Mouse (Mus musculus): ENCODE results near the gene Ctns. TPM values are rescaled to one million over a fixed set of nuclear protein-coding genes. Genes with fewer than 3 reads are reported as not detected.

The Ctns gene
- polyA plus RNA-seq, 1 experiment from 2014 or later = 21.5 TPM

GRCm38 (mm10) chr11:73161616-73162015 lies 37.2 kb downstream of the Ctns start:
- Histone ChIP-seq H3K4me3 (no peak overlapping the region), H3K4me1 (peaks cover 9% of the 10 kb centered on the region), H3K27me3 (peaks cover 23% of the 10 kb centered on the region; the same call in 1 of the 2 replicates), H3K27ac (replicated peaks) (no peak overlapping the region), H3K36me3 (no peaks in the 10 kb centered on the region), H3K9ac (replicated peaks) (no peak overlapping the region), H3K4me2 (replicated peaks) (no peak overlapping the region), H3K9me3 (no peaks in the 10 kb centered on the region)
- no peak for ATAC-seq (replicated peaks)
- 81% methylated on average over 4 of the region's 4 CpGs for WGBS

- H3K4me3 ChIP-seq = peak overlapping the region; percentile 36
- no peaks in the 10 kb centered on the region for H3K9me3 ChIP-seq
- ATAC-seq (replicated peaks) = no peak
- H3K4me1 ChIP-seq = peaks cover 9% of the 10 kb centered on the region
- H3K27ac ChIP-seq (replicated peaks) = no peak overlapping the region
- no peaks in the 10 kb centered on the region for H3K36me3 ChIP-seq
- peak overlapping the region; percentile 57; the same call in 1 of the 2 replicates for H3K4me2 ChIP-seq (replicated peaks)
- H3K9ac ChIP-seq (replicated peaks) = peak overlapping the region; percentile 39
- peaks cover 23% of the 10 kb centered on the region; the same call in 1 of the 2 replicates for H3K27me3 ChIP-seq
- WGBS = 24% methylated on average over 6 of the region's 6 CpGs
These were observed 38.0 kb downstream of the Ctns start for GRCm38 (mm10) chr11:73160811-73161200.

- H3K4me3 ChIP-seq = peak within 1 kb of the TSS; percentile 36
- 3% methylated on average over 49 of the region's 49 CpGs for WGBS
- H3K27ac ChIP-seq (replicated peaks) = no peak within 1 kb of the TSS
- ATAC-seq (replicated peaks) = no peak
- no peaks in the 10 kb centered on the region for H3K36me3 ChIP-seq
- H3K27me3 ChIP-seq = peaks cover 23% of the 10 kb centered on the region; the same call in 1 of the 2 replicates
- peak within 1 kb of the TSS; percentile 57 for H3K4me2 ChIP-seq (replicated peaks)
- H3K9ac ChIP-seq (replicated peaks) = peak within 1 kb of the TSS; percentile 39
- H3K4me1 ChIP-seq = peaks cover 9% of the 10 kb centered on the region
- no peaks in the 10 kb centered on the region for H3K9me3 ChIP-seq
These were observed 38.7 kb downstream of the Ctns start, which contains the start of gene P2rx5 for GRCm38 (mm10) chr11:73159957-73160810. Gene P2rx5 (plus strand): TSS chr11:73160421.

- ATAC-seq (replicated peaks) = no peak
- peaks cover 11% of the 10 kb centered on the region; the same call in 1 of the 2 replicates for H3K27me3 ChIP-seq
- 58% methylated on average over 6 of the region's 6 CpGs for WGBS
These were observed 43.8 kb downstream of the Ctns start for GRCm38 (mm10) chr11:73155071-73155470.

GRCm38 (mm10) chr11:73148209-73148608 lies 50.6 kb downstream of the Ctns start:
- Histone ChIP-seq H3K36me3 (no peaks in the 10 kb centered on the region), H3K27ac (replicated peaks) (no peak overlapping the region)

More at GRCm38 (mm10) chr11:73155071-73155470, 43.8 kb downstream of the Ctns start:
- Histone ChIP-seq H3K4me1 (peaks cover 1% of the 10 kb centered on the region), H3K36me3 (no peaks in the 10 kb centered on the region), H3K9ac (replicated peaks) (no peak overlapping the region), H3K4me2 (replicated peaks) (no peak overlapping the region), H3K4me3 (no peak overlapping the region), H3K27ac (replicated peaks) (no peak overlapping the region), H3K9me3 (no peaks in the 10 kb centered on the region)

GRCm38 (mm10) chr11:73146975-73147365 lies 51.9 kb downstream of the Ctns start:
- H3K27me3 ChIP-seq = no peaks in the 10 kb centered on the region
- H3K4me2 ChIP-seq (replicated peaks) = no peak overlapping the region
- H3K36me3 ChIP-seq = no peaks in the 10 kb centered on the region
- no peak overlapping the region for H3K4me3 ChIP-seq
- no peak overlapping the region for H3K27ac ChIP-seq (replicated peaks)
- ATAC-seq (replicated peaks) = no peak
- no peak overlapping the region for H3K9ac ChIP-seq (replicated peaks)
- no peaks in the 10 kb centered on the region for H3K9me3 ChIP-seq
- WGBS = 54% methylated on average over 7 of the region's 7 CpGs
- no peaks in the 10 kb centered on the region for H3K4me1 ChIP-seq

More at GRCm38 (mm10) chr11:73148209-73148608, 50.6 kb downstream of the Ctns start:
- H3K4me3 ChIP-seq = no peak overlapping the region
- H3K9ac ChIP-seq (replicated peaks) = no peak overlapping the region
- H3K4me1 ChIP-seq = no peaks in the 10 kb centered on the region
- no peaks in the 10 kb centered on the region for H3K27me3 ChIP-seq
- ATAC-seq (replicated peaks) = no peak
- no peak overlapping the region for H3K4me2 ChIP-seq (replicated peaks)
- 68% methylated on average over 9 of the region's 9 CpGs for WGBS
- H3K9me3 ChIP-seq = no peaks in the 10 kb centered on the region

- Histone ChIP-seq H3K27me3 (no peaks in the 10 kb centered on the region), H3K9ac (replicated peaks) (no peak overlapping the region), H3K9me3 (no peaks in the 10 kb centered on the region), H3K36me3 (no peaks in the 10 kb centered on the region), H3K4me3 (no peak overlapping the region), H3K27ac (replicated peaks) (no peak overlapping the region), H3K4me1 (no peaks in the 10 kb centered on the region), H3K4me2 (replicated peaks) (no peak overlapping the region)
- 55% methylated on average over 11 of the region's 11 CpGs for WGBS
- no peak for ATAC-seq (replicated peaks)
These were observed 52.5 kb downstream of the Ctns start for GRCm38 (mm10) chr11:73146026-73146974.

GRCm38 (mm10) chr11:73144261-73144681 lies 54.6 kb downstream of the Ctns start:
- H3K4me3 ChIP-seq = no peak overlapping the region
- 68% methylated on average over 1 of the region's 1 CpGs for WGBS

GRCm38 (mm10) chr11:73137591-73138501 lies 61.0 kb downstream of the Ctns start, which contains the start of gene Haspin:
Gene Haspin (minus strand): TSS chr11:73138294.
- Histone ChIP-seq H3K9ac (replicated peaks) (peak within 1 kb of the TSS; percentile 62), H3K27me3 (no peaks in the 10 kb centered on the region), H3K4me2 (replicated peaks) (peak within 1 kb of the TSS; percentile 90), H3K36me3 (no peaks in the 10 kb centered on the region), H3K4me3 (peak within 1 kb of the TSS; percentile 89), H3K27ac (replicated peaks) (no peak within 1 kb of the TSS), H3K9me3 (no peaks in the 10 kb centered on the region), H3K4me1 (peaks cover 26% of the 10 kb centered on the region)
- ATAC-seq (replicated peaks) = peak; percentile 97
- WGBS = under 1% methylated on average over 83 of the region's 84 CpGs

More at GRCm38 (mm10) chr11:73144261-73144681, 54.6 kb downstream of the Ctns start:
- Histone ChIP-seq H3K27ac (replicated peaks) (no peak overlapping the region), H3K4me1 (no peaks in the 10 kb centered on the region), H3K27me3 (no peaks in the 10 kb centered on the region), H3K36me3 (no peaks in the 10 kb centered on the region), H3K9ac (replicated peaks) (no peak overlapping the region), H3K4me2 (replicated peaks) (no peak overlapping the region), H3K9me3 (no peaks in the 10 kb centered on the region)
- no peak for ATAC-seq (replicated peaks)

- WGBS = 32% methylated on average over 11 of the region's 11 CpGs
- H3K36me3 ChIP-seq = no peaks in the 10 kb centered on the region
- peak overlapping the region; percentile 62; the same call in 1 of the 2 replicates for H3K9ac ChIP-seq (replicated peaks)
- peaks cover 26% of the 10 kb centered on the region for H3K4me1 ChIP-seq
- peak overlapping the region; percentile 89 for H3K4me3 ChIP-seq
- ATAC-seq (replicated peaks) = no peak
- peak overlapping the region; percentile 90 for H3K4me2 ChIP-seq (replicated peaks)
- H3K27ac ChIP-seq (replicated peaks) = no peak overlapping the region
- no peaks in the 10 kb centered on the region for H3K9me3 ChIP-seq
- H3K27me3 ChIP-seq = no peaks in the 10 kb centered on the region
These were observed 61.7 kb downstream of the Ctns start for GRCm38 (mm10) chr11:73137116-73137515.

GRCm38 (mm10) chr11:73136587-73136986 lies 62.3 kb downstream of the Ctns start:
- no peak for ATAC-seq (replicated peaks)
- 87% methylated on average over 6 of the region's 6 CpGs for WGBS
- Histone ChIP-seq H3K36me3 (no peaks in the 10 kb centered on the region), H3K4me2 (replicated peaks) (peak overlapping the region; percentile 90), H3K4me1 (peaks cover 26% of the 10 kb centered on the region), H3K4me3 (peak overlapping the region; percentile 89), H3K27me3 (no peaks in the 10 kb centered on the region), H3K9ac (replicated peaks) (no peak overlapping the region), H3K9me3 (no peaks in the 10 kb centered on the region), H3K27ac (replicated peaks) (no peak overlapping the region)

Data from forebrain, embryonic 15.5 days (tissue).